Mouse (Mus musculus): ENCODE measurements around the gene Fam107b. TPM values are rescaled to one million over a fixed set of nuclear protein-coding genes. Genes with fewer than 3 reads are reported as not detected.

Fam107b gene
- polyA plus RNA-seq, 1 experiment from 2014 or later, result 56.7 TPM

- Histone ChIP-seq H3K4me3 (ENCODE audit: low read depth, low read length) (no peak overlapping the region), H3K4me1 (replicated peaks; ENCODE audit: control insufficient read depth, insufficient read depth, low read length) (no peaks in the 10 kb centered on the region), H3K4me2 (ENCODE audit: low read depth, low read length, severe bottlenecking) (no peak overlapping the region), H3K9me3 (ENCODE audit: control insufficient read depth, low read length) (no peaks in the 10 kb centered on the region), H3K27me3 (ENCODE audit: control insufficient read depth, insufficient read depth, low read length) (no peaks in the 10 kb centered on the region), H3K27ac (ENCODE audit: low read depth, low read length) (no peak overlapping the region), H3K36me3 (ENCODE audit: control insufficient read depth, insufficient read depth, low read length) (no peaks in the 10 kb centered on the region), H3K9ac (ENCODE audit: low read length) (no peak overlapping the region)
- DNase-seq (ENCODE audit: low spot score) (no peak), ATAC-seq (replicated peaks; ENCODE audit: low FRiP score) (no peak)
Measured at GRCm38 (mm10) chr2:3642949-3643348, 72.7 kb downstream of the Fam107b start.

GRCm38 (mm10) chr2:3645741-3646140 lies 75.5 kb downstream of the Fam107b start:
- no peak overlapping the region for H3K9ac ChIP-seq (ENCODE audit: low read length)
- 95% methylated on average over 4 of the region's 4 CpGs for WGBS
- H3K9me3 ChIP-seq (ENCODE audit: control insufficient read depth, low read length), result no peaks in the 10 kb centered on the region
- no peak overlapping the region for H3K27ac ChIP-seq (ENCODE audit: low read depth, low read length)
- no peak overlapping the region for H3K4me3 ChIP-seq (ENCODE audit: low read depth, low read length)
- no peak for DNase-seq (ENCODE audit: low spot score)
- no peak overlapping the region for H3K4me2 ChIP-seq (ENCODE audit: low read depth, low read length, severe bottlenecking)
- no peaks in the 10 kb centered on the region for H3K27me3 ChIP-seq (ENCODE audit: control insufficient read depth, insufficient read depth, low read length)
- no peaks in the 10 kb centered on the region for H3K4me1 ChIP-seq (replicated peaks; ENCODE audit: control insufficient read depth, insufficient read depth, low read length)
- no peak for ATAC-seq (replicated peaks; ENCODE audit: low FRiP score)
- H3K36me3 ChIP-seq (ENCODE audit: control insufficient read depth, insufficient read depth, low read length), result no peaks in the 10 kb centered on the region

GRCm38 (mm10) chr2:3649171-3649570 lies 78.9 kb downstream of the Fam107b start:
- Histone ChIP-seq H3K27ac (ENCODE audit: low read depth, low read length) (no peak overlapping the region), H3K9ac (ENCODE audit: low read length) (no peak overlapping the region), H3K4me2 (ENCODE audit: low read depth, low read length, severe bottlenecking) (no peak overlapping the region), H3K36me3 (ENCODE audit: control insufficient read depth, insufficient read depth, low read length) (no peaks in the 10 kb centered on the region), H3K9me3 (ENCODE audit: control insufficient read depth, low read length) (no peaks in the 10 kb centered on the region), H3K4me1 (replicated peaks; ENCODE audit: control insufficient read depth, insufficient read depth, low read length) (no peaks in the 10 kb centered on the region), H3K27me3 (ENCODE audit: control insufficient read depth, insufficient read depth, low read length) (no peaks in the 10 kb centered on the region), H3K4me3 (ENCODE audit: low read depth, low read length) (no peak overlapping the region)
- WGBS, result 82% methylated on average over 5 of the region's 5 CpGs
- ATAC-seq (replicated peaks; ENCODE audit: low FRiP score), result no peak
- DNase-seq (ENCODE audit: low spot score), result no peak

GRCm38 (mm10) chr2:3654606-3655005 lies 84.3 kb downstream of the Fam107b start:
- H3K27ac ChIP-seq (ENCODE audit: low read depth, low read length), result no peak overlapping the region
- no peaks in the 10 kb centered on the region for H3K27me3 ChIP-seq (ENCODE audit: control insufficient read depth, insufficient read depth, low read length)
- no peak overlapping the region for H3K4me2 ChIP-seq (ENCODE audit: low read depth, low read length, severe bottlenecking)
- ATAC-seq (replicated peaks; ENCODE audit: low FRiP score) (no peak), DNase-seq (ENCODE audit: low spot score) (no peak)
- H3K36me3 ChIP-seq (ENCODE audit: control insufficient read depth, insufficient read depth, low read length), result no peaks in the 10 kb centered on the region
- no peaks in the 10 kb centered on the region for H3K4me1 ChIP-seq (replicated peaks; ENCODE audit: control insufficient read depth, insufficient read depth, low read length)
- no peaks in the 10 kb centered on the region for H3K9me3 ChIP-seq (ENCODE audit: control insufficient read depth, low read length)
- no peak overlapping the region for H3K4me3 ChIP-seq (ENCODE audit: low read depth, low read length)
- H3K9ac ChIP-seq (ENCODE audit: low read length), result no peak overlapping the region

GRCm38 (mm10) chr2:3656091-3656490 lies 85.8 kb downstream of the Fam107b start:
- ATAC-seq (replicated peaks; ENCODE audit: low FRiP score), result no peak
- Histone ChIP-seq H3K27me3 (ENCODE audit: control insufficient read depth, insufficient read depth, low read length) (no peaks in the 10 kb centered on the region), H3K9ac (ENCODE audit: low read length) (no peak overlapping the region), H3K4me2 (ENCODE audit: low read depth, low read length, severe bottlenecking) (no peak overlapping the region), H3K4me1 (replicated peaks; ENCODE audit: control insufficient read depth, insufficient read depth, low read length) (no peaks in the 10 kb centered on the region), H3K9me3 (ENCODE audit: control insufficient read depth, low read length) (no peaks in the 10 kb centered on the region), H3K4me3 (ENCODE audit: low read depth, low read length) (no peak overlapping the region), H3K27ac (ENCODE audit: low read depth, low read length) (no peak overlapping the region), H3K36me3 (ENCODE audit: control insufficient read depth, insufficient read depth, low read length) (no peaks in the 10 kb centered on the region)
- 85% methylated on average over 3 of the region's 3 CpGs for WGBS
- no peak for DNase-seq (ENCODE audit: low spot score)

- no peak for ATAC-seq (replicated peaks; ENCODE audit: low FRiP score)
- Histone ChIP-seq H3K36me3 (ENCODE audit: control insufficient read depth, insufficient read depth, low read length) (no peaks in the 10 kb centered on the region), H3K27ac (ENCODE audit: low read depth, low read length) (no peak overlapping the region), H3K9me3 (ENCODE audit: control insufficient read depth, low read length) (no peaks in the 10 kb centered on the region), H3K4me1 (replicated peaks; ENCODE audit: control insufficient read depth, insufficient read depth, low read length) (no peaks in the 10 kb centered on the region), H3K27me3 (ENCODE audit: control insufficient read depth, insufficient read depth, low read length) (no peaks in the 10 kb centered on the region), H3K9ac (ENCODE audit: low read length) (no peak overlapping the region), H3K4me2 (ENCODE audit: low read depth, low read length, severe bottlenecking) (no peak overlapping the region), H3K4me3 (ENCODE audit: low read depth, low read length) (no peak overlapping the region)
- no peak for DNase-seq (ENCODE audit: low spot score)
- 89% methylated on average over 6 of the region's 6 CpGs for WGBS
Measured at GRCm38 (mm10) chr2:3656834-3657233, 86.5 kb downstream of the Fam107b start.

- Histone ChIP-seq H3K36me3 (ENCODE audit: control insufficient read depth, insufficient read depth, low read length) (no peaks in the 10 kb centered on the region), H3K9ac (ENCODE audit: low read length) (no peak overlapping the region), H3K27ac (ENCODE audit: low read depth, low read length) (no peak overlapping the region), H3K9me3 (ENCODE audit: control insufficient read depth, low read length) (no peaks in the 10 kb centered on the region), H3K4me2 (ENCODE audit: low read depth, low read length, severe bottlenecking) (no peak overlapping the region), H3K4me3 (ENCODE audit: low read depth, low read length) (no peak overlapping the region), H3K4me1 (replicated peaks; ENCODE audit: control insufficient read depth, insufficient read depth, low read length) (no peaks in the 10 kb centered on the region), H3K27me3 (ENCODE audit: control insufficient read depth, insufficient read depth, low read length) (no peaks in the 10 kb centered on the region)
- 89% methylated on average over 5 of the region's 5 CpGs for WGBS
- no peak for ATAC-seq (replicated peaks; ENCODE audit: low FRiP score)
- no peak for DNase-seq (ENCODE audit: low spot score)
Measured at GRCm38 (mm10) chr2:3657376-3657775, 87.1 kb downstream of the Fam107b start.

- Histone ChIP-seq H3K4me1 (replicated peaks; ENCODE audit: control insufficient read depth, insufficient read depth, low read length) (no peaks in the 10 kb centered on the region), H3K36me3 (ENCODE audit: control insufficient read depth, insufficient read depth, low read length) (no peaks in the 10 kb centered on the region), H3K4me3 (ENCODE audit: low read depth, low read length) (no peak overlapping the region), H3K9me3 (ENCODE audit: control insufficient read depth, low read length) (no peaks in the 10 kb centered on the region), H3K4me2 (ENCODE audit: low read depth, low read length, severe bottlenecking) (no peak overlapping the region), H3K9ac (ENCODE audit: low read length) (no peak overlapping the region), H3K27me3 (ENCODE audit: control insufficient read depth, insufficient read depth, low read length) (no peaks in the 10 kb centered on the region), H3K27ac (ENCODE audit: low read depth, low read length) (no peak overlapping the region)
- ATAC-seq (replicated peaks; ENCODE audit: low FRiP score) (no peak), DNase-seq (ENCODE audit: low spot score) (no peak)
- 77% methylated on average over 11 of the region's 11 CpGs for WGBS
Measured at GRCm38 (mm10) chr2:3657811-3658730, 87.8 kb downstream of the Fam107b start.

- ATAC-seq (replicated peaks; ENCODE audit: low FRiP score) (no peak), DNase-seq (ENCODE audit: low spot score) (no peak)
- H3K9me3 ChIP-seq (ENCODE audit: control insufficient read depth, low read length), result no peaks in the 10 kb centered on the region
- no peaks in the 10 kb centered on the region for H3K4me1 ChIP-seq (replicated peaks; ENCODE audit: control insufficient read depth, insufficient read depth, low read length)
- H3K27me3 ChIP-seq (ENCODE audit: control insufficient read depth, insufficient read depth, low read length), result no peaks in the 10 kb centered on the region
- H3K9ac ChIP-seq (ENCODE audit: low read length), result no peak overlapping the region
- no peak overlapping the region for H3K4me3 ChIP-seq (ENCODE audit: low read depth, low read length)
- H3K27ac ChIP-seq (ENCODE audit: low read depth, low read length), result no peak overlapping the region
- no peak overlapping the region for H3K4me2 ChIP-seq (ENCODE audit: low read depth, low read length, severe bottlenecking)
- no peaks in the 10 kb centered on the region for H3K36me3 ChIP-seq (ENCODE audit: control insufficient read depth, insufficient read depth, low read length)
- 10% methylated on average over 4 of the region's 4 CpGs for WGBS
Measured at GRCm38 (mm10) chr2:3658900-3659299, 88.6 kb downstream of the Fam107b start.
